Mouse (Mus musculus) adrenal gland, postnatal 36 days (tissue): ENCODE measurements around the gene Olfr259. TPM values are rescaled to one million over a fixed set of nuclear protein-coding genes. Genes with fewer than 3 reads are reported as not detected.

Experiments
- DNase-seq, 2 experiments: peaks; one replicate each; pipeline ENCODE4 v3.0.0; 2021; ENCODE audit warnings: mixed read lengths in 1 of 2
- long read RNA-seq, 2 experiments: library from polyadenylated mRNA; stranded (forward); transcript quantifications; one replicate each; pipeline ENCODE4 v2.0.0; 2021; ENCODE audit warnings: borderline sequencing depth in 2 of 2
- total RNA-seq, 2 experiments: library from RNA; stranded (reverse); gene quantifications; 2 replicates each; pipeline ENCODE4 v1.2.3; 2021

Olfr259 gene
- not detected for total RNA-seq
- long read RNA-seq, experiment 1, result 0 reads
- long read RNA-seq, experiment 2, result 0 reads

DNA sequence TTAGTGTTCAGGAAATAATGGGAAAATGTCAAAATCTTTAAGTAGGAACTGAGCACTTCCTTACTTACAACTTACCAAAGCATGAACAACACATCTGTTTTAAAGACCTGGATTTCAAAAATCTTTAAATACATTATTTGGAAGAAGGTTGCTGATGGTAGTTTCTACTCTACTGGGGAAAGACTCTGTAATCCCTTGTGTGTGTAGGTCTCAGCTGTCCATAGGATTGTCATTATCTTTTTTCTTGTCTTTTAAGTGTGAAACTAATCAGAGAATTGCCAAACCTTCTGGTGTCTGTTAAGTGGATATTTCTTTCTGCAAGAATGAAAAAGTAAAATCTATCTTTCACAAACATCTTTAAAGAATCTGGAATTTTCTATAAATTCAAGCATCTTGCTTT lies at the start of gene Olfr259:
Gene Olfr259 (minus strand): TSS at position 101 of the 400 bp plus-strand sequence.
- no peak for DNase-seq

- DNase-seq, result no peak
These were observed 38.2 kb upstream of the Olfr259 start, which contains the start of gene Olfr1111 for GRCm38 (mm10) chr2:87152524-87152923. Gene Olfr1111, minus strand, starts transcription at chr2:87152624.

GRCm38 (mm10) chr2:87140200-87140599 lies 25.8 kb upstream of the Olfr259 start, which contains the start of gene Olfr1110:
Gene Olfr1110, minus strand, starts transcription at chr2:87140300.
- no peak for DNase-seq

GRCm38 (mm10) chr2:87095908-87096307 lies 18.5 kb downstream of the Olfr259 start, which contains the start of gene Olfr1109:
Gene Olfr1109, minus strand, starts transcription at chr2:87096008.
- no peak for DNase-seq

DNA sequence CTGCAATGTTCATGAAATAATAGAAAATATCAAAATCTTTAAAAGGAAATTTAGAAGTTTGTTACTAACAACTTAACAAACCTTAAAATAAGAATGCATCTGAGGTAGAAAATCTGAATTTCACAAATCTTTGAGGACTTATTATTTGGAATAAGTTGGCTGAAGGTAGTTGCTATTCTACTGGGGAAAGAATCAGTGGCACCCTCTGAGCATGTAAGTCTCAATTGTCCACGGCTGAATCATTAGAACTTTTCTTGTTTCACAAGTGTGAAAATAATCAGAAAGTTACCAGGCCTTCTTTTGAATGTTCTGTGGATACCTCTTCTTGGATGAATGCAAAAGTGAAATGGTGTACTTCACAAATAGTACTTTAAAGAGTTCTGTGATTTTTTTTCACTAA lies 38.6 kb downstream of the Olfr259 start, which contains the start of gene Olfr1107:
Gene Olfr1107 (minus strand): TSS at position 101 of the 400 bp plus-strand sequence.
- no peak for DNase-seq

Other genes starting within 250 kb of the Olfr259 start
- not detected for gene Gm13723, start 239.8 kb downstream of the Olfr259 start, total RNA-seq
- gene Olfr1097, start 222.4 kb downstream of the Olfr259 start, total RNA-seq, result not detected
- gene Olfr1098, start 190.0 kb downstream of the Olfr259 start, total RNA-seq, result not detected
- not detected for gene Olfr1099, start 153.9 kb downstream of the Olfr259 start, total RNA-seq
- not detected for gene Olfr1100, start 134.6 kb downstream of the Olfr259 start, total RNA-seq
- gene Olfr1101, start 123.3 kb downstream of the Olfr259 start, total RNA-seq, result not detected
- gene Olfr1102, start 116.2 kb downstream of the Olfr259 start, total RNA-seq, result not detected
- gene Olfr1104, start 87.5 kb downstream of the Olfr259 start, total RNA-seq, result not detected
- not detected for gene Olfr1105, start 78.0 kb downstream of the Olfr259 start, total RNA-seq
- gene Olfr1106, start 62.3 kb downstream of the Olfr259 start, total RNA-seq, result not detected
- not detected for gene Olfr1107, start 38.8 kb downstream of the Olfr259 start, total RNA-seq
- gene Olfr1109, start 18.6 kb downstream of the Olfr259 start, total RNA-seq, result not detected
- gene Olfr1110, start 25.7 kb upstream of the Olfr259 start, total RNA-seq, result not detected
- not detected for gene Olfr1111, start 38.1 kb upstream of the Olfr259 start, total RNA-seq
- not detected for gene Olfr1112, start 73.2 kb upstream of the Olfr259 start, total RNA-seq
- gene Olfr1113, start 94.4 kb upstream of the Olfr259 start, total RNA-seq, result not detected
- gene Olfr1115, start 133.4 kb upstream of the Olfr259 start, total RNA-seq, result not detected
- gene Olfr1116, start 153.0 kb upstream of the Olfr259 start, total RNA-seq, result not detected
- gene Olfr1118, start 193.0 kb upstream of the Olfr259 start, total RNA-seq, result not detected
- not detected for gene Olfr1120, start 240.2 kb upstream of the Olfr259 start, total RNA-seq